Mouse (Mus musculus) 3T3-L1 (cell line): ENCODE data around the gene Mprip.
"Not testable (repeated sequence)": the region's sequence is repeated elsewhere in the genome, so short reads cannot be mapped to it uniquely, and the experiment has no call there.

Source experiments
- DNase-seq: peaks from one replicate; pipeline ENCODE4 v3.0.0-alpha.2; 2015; ENCODE audit warnings: low read depth, low spot score

The Mprip gene

DNA sequence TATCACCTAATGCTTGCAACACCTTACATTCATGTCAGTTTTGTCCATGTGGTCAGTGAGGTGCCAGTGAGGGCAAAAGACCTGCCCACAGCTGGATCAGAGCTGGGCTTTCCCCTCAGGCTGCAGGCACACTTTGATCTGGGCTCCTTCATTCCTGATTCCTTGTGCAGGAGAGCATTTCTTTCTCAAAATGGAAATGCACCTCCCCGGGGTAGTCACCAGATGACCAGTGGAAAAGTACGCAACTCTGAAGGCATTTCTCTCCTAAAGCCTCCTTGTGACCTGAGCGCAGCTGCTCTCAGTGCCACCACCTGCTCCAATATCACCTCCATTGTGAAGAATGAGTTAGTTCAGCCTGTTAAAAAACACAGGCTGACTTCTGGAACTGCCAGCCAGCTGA is at the start of gene Mprip:
TSS of gene Mprip (plus strand) at position 301 of the 400 bp plus-strand sequence.
- DNase-seq = peak; percentile 32

DNA sequence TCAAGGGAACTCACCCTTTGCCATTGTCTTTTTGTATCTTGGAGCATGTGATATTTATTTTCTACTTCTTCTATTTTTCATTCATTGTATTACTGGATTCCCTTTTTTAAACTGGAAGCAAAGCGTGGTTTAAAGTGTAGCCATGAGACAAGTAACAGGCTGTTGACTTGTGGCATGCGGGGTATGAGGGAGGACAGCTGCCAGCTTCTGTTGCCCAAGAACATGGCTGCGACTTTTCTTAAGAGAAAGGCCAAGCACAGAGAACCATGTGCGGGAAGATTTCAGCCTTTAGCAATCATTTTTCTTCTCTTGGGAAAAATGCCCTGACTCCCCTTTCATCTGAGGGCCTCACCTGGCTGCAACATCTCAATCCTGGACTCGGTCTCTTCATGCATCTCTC is 49.5 kb upstream of the Mprip start:
- DNase-seq = no peak

DNA sequence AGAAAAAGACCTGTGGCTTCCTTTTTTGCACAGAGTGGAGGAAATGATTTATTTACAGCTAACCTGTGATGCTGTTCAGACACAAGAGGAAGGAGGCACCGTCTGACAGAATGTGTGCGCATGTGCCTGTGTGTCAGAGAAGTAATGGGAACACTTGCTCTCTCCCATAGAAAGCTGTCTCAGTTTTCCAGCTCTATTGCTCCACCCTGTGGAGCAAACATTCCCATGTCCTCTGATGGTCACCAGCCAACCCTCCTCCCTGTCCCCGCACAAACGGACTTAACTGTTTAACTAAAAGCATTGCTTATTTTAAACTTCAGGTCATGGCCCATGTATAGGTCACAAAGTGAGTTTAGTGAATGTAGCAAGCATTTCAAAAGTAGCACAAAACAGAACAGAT is 47.0 kb upstream of the Mprip start:
- peak; percentile 83 for DNase-seq

- not testable (repeated sequence) for DNase-seq
Observed at GRCm38 (mm10) chr11:59616986-59617385, 44.1 kb upstream of the Mprip start.

DNA sequence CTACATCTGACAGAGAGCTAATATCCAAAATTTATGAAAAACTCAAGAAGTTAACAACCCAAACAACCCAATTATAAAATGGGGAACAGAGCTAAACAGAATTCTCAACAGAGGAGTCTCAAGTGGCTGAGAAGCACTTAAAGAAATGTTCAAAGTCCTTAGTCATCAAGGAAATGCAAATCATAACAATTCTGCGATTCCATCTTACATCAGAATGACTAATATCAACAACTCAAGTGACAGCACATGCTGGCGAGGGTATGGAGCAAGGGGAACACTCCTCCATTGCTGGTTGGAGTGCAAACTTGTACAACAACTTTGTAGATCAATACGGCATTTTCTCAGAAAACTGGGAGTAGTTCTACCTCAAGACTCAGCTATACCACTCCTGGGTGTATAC is 38.9 kb upstream of the Mprip start:
- peak; percentile 54 for DNase-seq

DNA sequence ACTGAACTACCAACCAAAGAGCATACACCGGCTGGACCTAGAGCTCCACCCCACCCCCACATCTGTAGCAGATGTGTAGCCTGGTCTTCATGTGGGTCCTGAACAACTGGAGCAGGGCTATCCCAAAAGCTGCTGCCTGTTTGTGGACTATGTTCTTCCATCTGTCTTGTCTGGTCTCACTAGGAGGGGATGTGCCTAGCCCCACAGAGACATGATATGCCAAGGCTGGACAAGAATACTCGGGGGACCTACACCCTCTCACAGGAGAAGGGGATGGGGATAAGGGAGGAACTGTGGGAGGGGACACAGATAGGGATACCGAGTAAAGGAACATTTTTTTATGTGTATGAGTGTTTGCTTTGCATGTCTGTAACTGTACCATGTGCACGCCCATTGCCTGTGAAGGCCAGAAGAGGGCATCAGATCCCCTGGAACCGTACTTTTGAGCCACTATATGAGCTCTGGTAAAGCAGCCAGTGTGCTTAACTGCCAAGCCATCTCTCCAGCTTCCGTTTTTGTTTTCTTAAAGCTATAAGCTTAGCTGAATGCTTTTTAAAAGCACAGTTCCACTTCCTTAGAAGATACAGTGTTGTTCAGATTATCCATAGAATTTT is 37.0 kb upstream of the Mprip start:
- DNase-seq = peak; percentile 91

GRCm38 (mm10) chr11:59626192-59626591 is 34.9 kb upstream of the Mprip start:
- no peak for DNase-seq

- no peak for DNase-seq
Observed at GRCm38 (mm10) chr11:59628177-59628576, 32.9 kb upstream of the Mprip start.

DNA sequence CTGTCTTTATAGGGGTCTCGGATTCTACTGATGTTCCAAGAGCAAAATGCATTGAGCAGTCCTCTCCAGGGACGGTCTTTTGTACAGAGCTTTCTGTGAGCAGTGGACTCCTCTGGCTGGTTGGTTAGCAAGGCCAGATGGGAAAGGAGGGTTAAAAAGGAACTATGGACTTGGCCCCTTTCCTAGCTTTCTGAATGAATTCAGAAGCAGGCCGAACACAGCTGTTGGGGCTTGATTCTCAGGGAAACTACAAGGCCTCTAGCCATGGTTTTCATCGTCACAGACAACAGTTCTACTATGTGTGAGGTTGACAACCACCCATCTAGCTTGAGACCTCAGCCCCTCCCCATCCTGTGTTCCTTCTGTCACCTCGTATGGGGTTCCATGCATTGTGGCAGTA is 31.2 kb upstream of the Mprip start:
- no peak for DNase-seq

DNA sequence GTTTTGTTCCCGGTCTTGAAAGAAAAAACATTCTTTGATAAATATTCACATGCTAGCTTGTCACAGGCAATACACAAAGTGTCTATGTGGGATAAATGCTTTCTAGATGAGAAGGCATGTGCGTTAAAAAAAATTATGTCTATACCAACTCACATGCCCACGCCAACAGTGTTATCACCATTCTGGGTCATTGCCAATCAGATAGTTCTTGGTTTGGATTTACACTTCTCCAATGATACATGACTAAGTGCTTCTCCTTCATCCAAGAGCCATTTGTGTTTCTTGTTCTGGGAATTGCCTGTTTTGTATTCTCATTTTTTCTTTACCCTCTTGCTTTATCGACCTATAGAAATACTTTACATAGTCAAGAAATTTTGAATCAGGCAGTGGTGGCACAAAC is 29.1 kb upstream of the Mprip start:
- peak; percentile 27 for DNase-seq

DNA sequence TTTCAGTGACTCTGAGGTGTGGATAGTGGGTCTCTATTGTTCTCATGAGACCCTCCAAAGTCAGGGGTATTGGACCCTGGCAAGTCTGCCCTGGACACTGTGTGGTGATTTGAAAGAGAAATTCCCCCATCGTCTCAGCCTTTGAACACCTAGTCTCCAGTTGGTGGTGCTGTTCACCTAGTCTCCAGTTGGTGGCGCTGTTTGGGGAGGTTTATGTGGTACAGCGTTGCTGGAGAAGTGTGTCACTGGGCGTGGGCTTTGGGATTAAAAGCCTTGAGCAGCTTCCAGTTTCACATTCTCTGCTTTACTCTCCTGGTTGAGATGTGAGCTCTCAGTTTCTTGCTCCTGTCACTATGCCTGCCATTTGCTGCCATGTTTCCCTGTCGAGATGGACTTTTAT is 28.1 kb upstream of the Mprip start:
- peak; percentile 56 for DNase-seq

GRCm38 (mm10) chr11:59634001-59634660 is 27.0 kb upstream of the Mprip start:
- DNase-seq = no peak

GRCm38 (mm10) chr11:59635251-59635795 is 25.8 kb upstream of the Mprip start:
- peak; percentile 74 for DNase-seq

- DNase-seq = peak; percentile 62
Observed at GRCm38 (mm10) chr11:59635821-59636694, 25.0 kb upstream of the Mprip start.

DNA sequence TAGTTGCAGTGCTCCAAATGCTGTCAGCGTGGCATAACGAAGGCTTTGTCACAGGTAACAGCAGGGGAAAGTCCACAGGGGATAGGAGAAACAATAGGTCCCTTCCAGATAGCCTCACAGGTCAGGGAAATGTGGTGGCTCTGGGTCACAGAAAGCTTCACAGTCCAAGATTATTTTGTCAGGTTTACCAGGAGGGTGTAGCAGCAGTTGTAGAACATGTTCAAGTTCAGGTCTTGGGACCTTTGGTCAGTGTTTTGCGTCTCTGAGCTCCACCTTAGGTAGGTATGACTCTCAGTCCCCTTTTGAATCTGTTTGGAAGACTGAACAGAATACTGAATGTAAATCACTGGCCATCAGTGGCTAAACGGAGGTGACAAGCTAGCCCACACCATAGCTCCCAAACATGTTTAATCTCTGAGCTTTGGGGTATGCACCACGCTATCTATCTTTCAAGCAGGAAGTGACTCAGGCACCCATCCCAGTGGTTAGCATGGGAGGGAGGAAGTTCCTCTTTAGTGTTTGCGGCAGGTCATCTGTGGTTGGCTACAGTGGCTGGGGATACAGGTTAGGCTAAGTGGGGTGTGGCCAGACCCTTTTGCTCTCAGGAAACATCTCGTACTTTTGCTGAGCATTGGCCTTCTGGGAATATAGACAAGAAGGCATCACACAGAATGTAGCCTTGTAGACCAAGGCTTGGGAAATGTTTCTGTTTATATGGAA is 24.2 kb upstream of the Mprip start:
- DNase-seq = peak; percentile 36

DNA sequence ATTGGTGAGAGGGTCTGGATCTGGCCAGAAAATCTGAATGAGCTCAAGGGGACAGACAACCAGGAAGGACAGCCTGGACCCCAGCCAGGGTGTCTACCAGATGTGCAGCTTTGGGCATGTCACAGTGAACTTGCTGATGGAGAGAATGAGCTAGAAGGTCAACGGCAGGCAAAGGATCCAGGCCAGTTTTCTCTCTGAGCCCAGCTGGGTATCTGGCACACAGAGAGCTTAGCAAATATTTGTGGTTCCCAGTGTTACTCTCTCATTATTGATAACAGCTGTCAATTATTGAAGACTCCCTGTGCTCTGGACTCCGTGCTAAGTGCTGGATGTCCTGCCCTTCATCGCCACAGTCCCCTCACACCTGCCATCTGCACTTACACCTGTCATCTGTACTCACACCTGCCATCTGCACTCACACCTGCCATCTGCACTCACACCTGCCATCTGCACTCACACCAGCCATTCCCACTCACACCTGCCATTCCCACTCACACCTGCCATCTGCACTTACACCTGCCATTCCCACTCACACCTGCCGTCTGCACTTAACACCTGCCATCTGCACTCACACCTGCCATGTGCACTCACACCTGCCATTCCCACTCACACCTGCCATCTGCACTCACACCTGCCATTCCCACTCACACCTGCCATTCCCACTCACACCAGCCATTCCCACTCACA is 21.0 kb upstream of the Mprip start:
- DNase-seq = peak; percentile 22

- peak; percentile 48 for DNase-seq
Observed at GRCm38 (mm10) chr11:59641227-59641626, 19.9 kb upstream of the Mprip start.

GRCm38 (mm10) chr11:59642420-59642819 is 18.7 kb upstream of the Mprip start:
- DNase-seq = no peak

DNA sequence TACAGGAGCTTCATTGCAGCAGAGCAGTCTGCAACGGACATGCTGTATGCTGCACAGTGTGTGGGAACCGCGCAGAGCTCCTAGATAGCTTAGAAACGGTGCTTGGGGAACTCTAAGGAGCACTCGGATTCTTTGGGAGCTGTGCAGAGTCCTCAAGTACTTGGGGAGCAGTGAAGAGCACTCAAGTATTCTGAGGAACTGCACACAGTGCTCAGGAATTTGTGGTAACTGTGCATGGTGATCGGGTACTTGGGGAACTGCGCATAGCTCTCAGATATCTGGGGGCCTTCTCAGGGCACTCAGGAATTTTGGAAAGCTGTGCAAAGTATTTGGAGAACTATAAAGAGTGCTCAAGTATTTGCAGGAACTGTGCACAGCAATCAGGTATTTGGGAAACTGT is 16.1 kb upstream of the Mprip start:
- DNase-seq = no peak

- no peak for DNase-seq
Observed at GRCm38 (mm10) chr11:59649058-59649457, 12.0 kb upstream of the Mprip start.

- DNase-seq = no peak
Observed at GRCm38 (mm10) chr11:59653003-59653402, 8.1 kb upstream of the Mprip start.
